Mouse (Mus musculus) heart, embryonic 16.5 days (tissue): ENCODE measurements at regions not wholly inside any gene's neighbourhood (a gene's known extent, or its start where the extent isn't known, plus 50 kb on each side); places are given as distances from the start of the nearest gene placed in this dataset.

Source experiments
- ATAC-seq: fragments of 200-750 bp; cut with Nextera tagmentation; replicated peaks from 2 replicates; pipeline ENCODE4 v1.8.0; 2017; ENCODE audit warnings: moderate number of reproducible peaks; ENCODE audit not compliant: insufficient read depth, low FRiP score; ENCODE audit errors: extremely low read depth
- H3K27ac ChIP-seq: fragments of 300-500 bp; sonication (generic); 2 replicates; pipeline ENCODE4 v1.5.1; 2014; ENCODE audit warnings: mild to moderate bottlenecking, low read length, control low read depth, moderate library complexity
- H3K27me3 ChIP-seq: fragments of 300-500 bp; sonication (generic); 2 replicates; pipeline ENCODE4 v1.6.1; 2014; ENCODE audit warnings: low read length, mixed read lengths; ENCODE audit not compliant: control insufficient read depth, insufficient read depth
- H3K36me3 ChIP-seq: fragments of 300-500 bp; sonication (generic); 2 replicates; pipeline ENCODE4 v1.6.1; 2014; ENCODE audit not compliant: control insufficient read depth, insufficient read depth
- H3K4me1 ChIP-seq: fragments of 300-500 bp; sonication (generic); 2 replicates; pipeline ENCODE4 v1.6.1; 2014; ENCODE audit warnings: low read length, mixed read lengths; ENCODE audit not compliant: control insufficient read depth, insufficient read depth
- H3K4me2 ChIP-seq: fragments of 300-500 bp; sonication (generic); 2 replicates; pipeline ENCODE4 v1.6.1; 2014; ENCODE audit warnings: low read depth, mild to moderate bottlenecking, control low read depth, low read length
- H3K4me3 ChIP-seq: fragments of 300-500 bp; sonication (generic); 2 replicates; pipeline ENCODE4 v1.5.1; 2014; ENCODE audit warnings: mild to moderate bottlenecking, control low read depth, low read length
- H3K9ac ChIP-seq: fragments of 300-500 bp; sonication (generic); 2 replicates; pipeline ENCODE4 v1.6.1; 2014; ENCODE audit warnings: low read length, control low read depth
- H3K9me3 ChIP-seq: fragments of 300-500 bp; sonication (generic); replicated peaks from 2 replicates; pipeline ENCODE4 v1.6.1; 2016; ENCODE audit warnings: low read length; ENCODE audit not compliant: control insufficient read depth
- WGBS: fragments of 180-500 bp; shearing (Covaris S2); extraction: QIAGEN DNeasy Blood & Tissue Kit; methylation state at CpG from one replicate; pipeline ENCODE4 v1.1.7; 2014; 5-methylcytosine and 5-hydroxymethylcytosine counted together

DNA sequence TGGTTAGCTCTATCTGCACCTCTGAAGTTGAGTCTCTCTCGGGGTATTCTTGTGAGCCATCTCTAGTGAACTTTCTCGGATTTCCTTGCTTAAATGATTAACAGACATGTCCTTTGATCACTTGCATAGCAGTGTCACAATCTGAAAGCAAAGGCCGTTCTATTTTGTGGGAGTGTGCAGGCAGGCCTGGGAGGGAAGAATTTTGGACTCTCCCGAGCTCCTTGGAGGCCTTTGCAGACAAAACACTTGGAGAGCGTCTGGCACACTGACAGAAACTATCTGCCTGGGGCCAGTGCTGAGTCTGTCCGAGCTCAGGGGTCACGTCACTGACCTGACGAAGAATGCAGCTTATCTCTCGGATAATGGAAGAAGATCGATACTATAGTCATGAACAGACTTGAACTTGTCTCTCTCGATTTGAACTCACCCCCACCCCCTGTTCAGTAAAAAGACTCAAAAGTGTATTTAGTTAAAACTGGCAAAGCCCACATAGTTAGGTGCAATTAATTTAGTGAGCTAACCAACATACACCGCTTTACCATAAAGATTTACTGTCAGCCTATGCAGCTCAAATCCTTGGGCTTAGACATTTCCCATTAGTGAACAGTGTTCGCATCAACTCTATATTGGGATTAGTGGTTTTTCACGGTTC, 92.2 kb upstream of the Zfp366 start:
- H3K4me2 ChIP-seq, result peak overlapping the region; percentile 16; the same call in 1 of the 2 replicates

GRCm38 (mm10) chr13:99091562-99092278, 92.9 kb upstream of the Zfp366 start:
- Histone ChIP-seq H3K27me3 (no peaks in the 10 kb centered on the region), H3K27ac (no peak overlapping the region), H3K4me1 (peaks cover 15% of the 10 kb centered on the region), H3K9ac (peak overlapping the region; percentile 18; the same call in 1 of the 2 replicates), H3K9me3 (no peaks in the 10 kb centered on the region), H3K4me2 (no peak overlapping the region), H3K4me3 (no peak overlapping the region), H3K36me3 (no peaks in the 10 kb centered on the region)
- ATAC-seq, result no peak
- 64% methylated on average over 7 of the region's 7 CpGs for WGBS

More for the DNA sequence above, 92.2 kb upstream of the Zfp366 start:
- Histone ChIP-seq H3K4me3 (no peak overlapping the region), H3K9ac (peak overlapping the region; percentile 18; the same call in 1 of the 2 replicates), H3K9me3 (no peaks in the 10 kb centered on the region), H3K4me1 (peaks cover 15% of the 10 kb centered on the region), H3K27me3 (0 out of 2 replicates have a peak, but pooled peaks cover 2% of the 10 kb centered on the region), H3K27ac (no peak overlapping the region), H3K36me3 (no peaks in the 10 kb centered on the region)
- ATAC-seq, result no peak
- 35% methylated on average over 14 of the region's 14 CpGs for WGBS

GRCm38 (mm10) chr13:99090361-99090760, 94.3 kb upstream of the Zfp366 start:
- Histone ChIP-seq H3K27me3 (no peaks in the 10 kb centered on the region), H3K4me1 (peaks cover 15% of the 10 kb centered on the region), H3K27ac (no peak overlapping the region), H3K4me3 (no peak overlapping the region), H3K9me3 (no peaks in the 10 kb centered on the region), H3K4me2 (no peak overlapping the region), H3K36me3 (no peaks in the 10 kb centered on the region), H3K9ac (no peak overlapping the region)
- ATAC-seq, result no peak
- WGBS, result 88% methylated on average over 3 of the region's 3 CpGs

DNA sequence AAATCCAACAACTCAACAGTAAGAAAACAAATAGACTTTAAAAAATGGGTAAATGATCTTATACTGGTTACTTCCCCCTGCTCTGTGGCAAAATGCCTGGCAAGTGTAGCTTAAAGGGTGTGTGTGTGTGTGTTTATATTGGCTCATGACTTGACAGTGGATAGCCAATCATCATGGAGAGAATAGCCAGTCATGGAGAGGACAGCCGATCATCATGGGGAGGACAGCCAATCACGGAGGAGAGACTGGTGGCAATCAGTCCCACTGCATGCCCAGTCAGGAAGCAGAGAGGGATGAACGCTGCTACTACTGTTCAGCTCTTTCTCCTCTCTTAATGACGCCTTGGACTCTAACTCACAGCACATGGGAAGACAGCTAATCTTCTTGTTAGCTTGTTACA, 96.3 kb upstream of the Zfp366 start:
- 78% methylated on average over 4 of the region's 4 CpGs for WGBS
- no peak overlapping the region for H3K4me3 ChIP-seq
- no peak for ATAC-seq
- H3K9me3 ChIP-seq, result no peaks in the 10 kb centered on the region
- peaks cover 15% of the 10 kb centered on the region for H3K4me1 ChIP-seq
- H3K27me3 ChIP-seq, result no peaks in the 10 kb centered on the region
- H3K9ac ChIP-seq, result no peak overlapping the region
- H3K27ac ChIP-seq, result no peak overlapping the region
- no peaks in the 10 kb centered on the region for H3K36me3 ChIP-seq
- H3K4me2 ChIP-seq, result no peak overlapping the region

GRCm38 (mm10) chr13:99079331-99079761, 95.0 kb upstream of the 1700024P04Rik start:
- no peak overlapping the region for H3K9ac ChIP-seq
- 78% methylated on average over 8 of the region's 8 CpGs for WGBS
- H3K4me2 ChIP-seq, result no peak overlapping the region
- no peaks in the 10 kb centered on the region for H3K36me3 ChIP-seq
- ATAC-seq, result no peak
- H3K9me3 ChIP-seq, result no peaks in the 10 kb centered on the region
- H3K27ac ChIP-seq, result no peak overlapping the region
- H3K4me3 ChIP-seq, result no peak overlapping the region
- no peaks in the 10 kb centered on the region for H3K4me1 ChIP-seq
- H3K27me3 ChIP-seq, result no peaks in the 10 kb centered on the region

DNA sequence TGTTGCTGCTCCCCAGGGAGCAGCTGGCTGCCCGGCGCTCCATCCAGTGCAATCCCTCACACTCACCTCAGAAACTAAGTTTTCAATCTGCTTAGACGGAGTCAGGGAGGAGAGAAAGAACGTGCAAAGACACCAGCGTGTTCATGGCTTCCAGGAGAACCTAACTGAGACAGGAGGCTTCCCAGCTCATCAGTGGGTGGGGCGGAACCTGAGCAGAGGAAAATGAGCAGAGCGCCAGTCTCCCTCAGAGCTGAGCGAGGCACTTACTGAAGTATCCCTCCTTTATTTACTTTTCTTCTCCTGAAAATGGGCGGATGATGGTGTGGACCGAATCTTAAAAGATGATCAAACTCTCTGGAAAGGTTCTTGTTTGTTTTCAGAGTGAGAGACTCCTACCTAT, 94.3 kb upstream of the 1700024P04Rik start:
- Histone ChIP-seq H3K27me3 (no peaks in the 10 kb centered on the region), H3K27ac (no peak overlapping the region), H3K9ac (no peak overlapping the region), H3K4me1 (no peaks in the 10 kb centered on the region), H3K9me3 (no peaks in the 10 kb centered on the region), H3K36me3 (no peaks in the 10 kb centered on the region), H3K4me3 (no peak overlapping the region), H3K4me2 (no peak overlapping the region)
- no peak for ATAC-seq
- 74% methylated on average over 10 of the region's 10 CpGs for WGBS

DNA sequence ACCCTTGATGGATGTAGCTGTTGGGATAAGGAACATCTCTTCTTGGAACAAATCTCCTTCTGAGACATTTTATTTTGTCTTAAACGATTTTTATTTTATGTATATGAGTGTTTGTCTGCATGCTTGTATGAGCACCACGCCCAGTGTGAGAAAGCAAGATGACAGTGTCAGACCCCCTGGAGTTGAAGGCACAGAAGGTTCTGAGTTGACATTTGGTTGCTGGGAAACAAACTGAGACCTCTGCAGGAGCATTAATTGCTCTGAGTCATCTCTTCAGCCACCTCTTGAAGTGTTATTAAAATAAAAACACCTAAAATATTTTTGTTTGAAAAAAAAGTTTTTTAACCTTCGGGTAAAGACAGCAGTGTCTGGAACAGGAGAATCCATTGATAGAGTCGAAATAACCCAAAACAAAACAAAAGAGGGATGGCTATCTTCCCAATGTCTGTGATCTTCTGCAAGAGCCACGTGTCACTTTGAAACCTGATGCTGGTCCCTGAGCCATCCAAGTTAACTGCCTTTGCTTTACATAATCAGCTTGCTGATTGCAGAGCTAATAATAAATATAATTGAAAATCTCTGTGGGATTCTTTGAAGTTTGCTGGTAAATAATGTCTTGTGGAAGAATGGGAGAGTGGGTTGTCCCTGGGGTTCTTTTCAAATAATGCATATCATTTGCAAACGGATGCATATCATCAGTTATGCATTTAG, 92.8 kb upstream of the 1700024P04Rik start:
- no peaks in the 10 kb centered on the region for H3K27me3 ChIP-seq
- H3K4me1 ChIP-seq, result no peaks in the 10 kb centered on the region
- H3K4me2 ChIP-seq, result no peak overlapping the region
- no peak for ATAC-seq
- H3K9me3 ChIP-seq, result no peaks in the 10 kb centered on the region
- no peaks in the 10 kb centered on the region for H3K36me3 ChIP-seq
- no peak overlapping the region for H3K9ac ChIP-seq
- H3K4me3 ChIP-seq, result no peak overlapping the region
- WGBS, result 51% methylated on average over 6 of the region's 6 CpGs
- H3K27ac ChIP-seq, result no peak overlapping the region

- Histone ChIP-seq H3K4me3 (no peak overlapping the region), H3K9me3 (no peaks in the 10 kb centered on the region), H3K36me3 (no peaks in the 10 kb centered on the region), H3K4me1 (peaks cover 8% of the 10 kb centered on the region), H3K27me3 (no peaks in the 10 kb centered on the region), H3K27ac (no peak overlapping the region), H3K4me2 (no peak overlapping the region), H3K9ac (no peak overlapping the region)
- ATAC-seq, result no peak
- WGBS, result 83% methylated on average over 4 of the region's 4 CpGs
Observed at GRCm38 (mm10) chr13:99075467-99075866, 91.1 kb upstream of the 1700024P04Rik start.
